Mouse (Mus musculus) heart, postnatal 0 days (tissue): ENCODE measurements around the gene Pdlim1.

ENCODE experiments used
- CTCF ChIP-seq: IDR thresholded peaks from 2 replicates; pipeline ENCODE4 v1.5.1; 2016; ENCODE audit warnings: antibody characterized with exemption, control low read depth, low read depth
- EP300 ChIP-seq: IDR thresholded peaks from 2 replicates; pipeline ENCODE4 v1.6.1; 2016; ENCODE audit warnings: antibody characterized with exemption, low read depth

- TF ChIP-seq EP300 (no peak), CTCF (no peak)
Measured at GRCm38 (mm10) chr19:40319199-40319598, 47.6 kb upstream of the Pdlim1 start.
